Mouse (Mus musculus) MEL (cell line): Measurements from ENCODE around the gene Gli1. TPM values are rescaled to one million over a fixed set of nuclear protein-coding genes. Genes with fewer than 3 reads are reported as not detected.
A peak's percentile ranks its signal among the peaks of the same experiment; 100 is the strongest.

ENCODE experiments used
- DNase-seq: peaks from one replicate; pipeline ENCODE4 v3.0.0; 2011; ENCODE audit warnings: low read depth, low spot score
- H3K27ac ChIP-seq: 2 replicates; pipeline ENCODE4 v1.5.1; 2012; ENCODE audit warnings: low read depth, mild to moderate bottlenecking, control low read depth, low read length, moderate library complexity; ENCODE audit not compliant: control insufficient read depth
- H3K27me3 ChIP-seq, 2 experiments: fragments of 150-350 bp in 1 of 2; sonication (generic) in 1 of 2; 2 replicates each; pipeline ENCODE4 v1.6.1; 2012; ENCODE audit warnings: low read length in 2 of 2, mild to moderate bottlenecking in 2 of 2, improper control_type of control experiment in 1 of 2, moderate library complexity in 1 of 2; ENCODE audit not compliant: insufficient read depth in 2 of 2, control insufficient read depth in 1 of 2
- H3K36me3 ChIP-seq, 2 experiments: 2 replicates each; pipeline ENCODE4 v1.6.1; 2012 to 2014; ENCODE audit warnings: low read length in 2 of 2, improper control_type of control experiment in 1 of 2, inconsistent platforms in 1 of 2, mild to moderate bottlenecking in 1 of 2; ENCODE audit not compliant: insufficient read depth in 2 of 2, control insufficient read depth in 1 of 2
- H3K4me1 ChIP-seq, 2 experiments: fragments of 150-350 bp in 1 of 2; sonication (generic) in 1 of 2; 2 replicates each; pipeline ENCODE4 v1.6.1; 2012; ENCODE audit warnings: low read length in 2 of 2, improper control_type of control experiment in 1 of 2, mild to moderate bottlenecking in 1 of 2; ENCODE audit not compliant: insufficient read depth in 2 of 2, control insufficient read depth in 1 of 2
- H3K4me3 ChIP-seq, 2 experiments: fragments of 150-350 bp in 1 of 2; sonication (generic) in 1 of 2; 2 replicates each; pipeline ENCODE4 v1.5.1; 2012; ENCODE audit warnings: low read depth in 2 of 2, low read length in 2 of 2, mild to moderate bottlenecking in 2 of 2, moderate library complexity in 2 of 2, control low read depth in 1 of 2, improper control_type of control experiment in 1 of 2; ENCODE audit not compliant: control insufficient read depth in 1 of 2, insufficient read depth in 1 of 2
- H3K79me2 ChIP-seq: 2 replicates; pipeline ENCODE4 v1.6.1; 2012; ENCODE audit warnings: mild to moderate bottlenecking, low read length, moderate library complexity; ENCODE audit not compliant: control insufficient read depth, poor library complexity, insufficient read depth
- H3K9ac ChIP-seq: 2 replicates; pipeline ENCODE4 v1.6.1; 2012; ENCODE audit warnings: low read depth, mild to moderate bottlenecking, control low read depth, low read length, moderate library complexity; ENCODE audit not compliant: control insufficient read depth, poor library complexity, severe bottlenecking
- H3K9me3 ChIP-seq: fragments of 150-350 bp; sonication (generic); replicated peaks from 2 replicates; pipeline ENCODE4 v1.6.1; 2012; ENCODE audit warnings: mild to moderate bottlenecking, low read length, improper control_type of control experiment, moderate library complexity; ENCODE audit not compliant: insufficient read depth
- BHLHE40 ChIP-seq: IDR thresholded peaks from 2 replicates; pipeline ENCODE4 v1.6.1; 2012; ENCODE audit warnings: low read depth, mild to moderate bottlenecking, inconsistent platforms, low read length, improper control_type of control experiment, borderline replicate concordance
- CHD1 ChIP-seq: IDR thresholded peaks from 2 replicates; pipeline ENCODE4 v1.6.1; 2012; ENCODE audit warnings: low read depth, mild to moderate bottlenecking, inconsistent platforms, low read length, improper control_type of control experiment
- CHD2 ChIP-seq: IDR thresholded peaks from 2 replicates; pipeline ENCODE4 v1.6.1; 2011; ENCODE audit warnings: low read length, improper control_type of control experiment
- E2F4 ChIP-seq: IDR thresholded peaks from 2 replicates; pipeline ENCODE4 v1.6.1; 2011; ENCODE audit warnings: low read depth, low read length, improper control_type of control experiment, borderline replicate concordance
- ELF1 ChIP-seq: IDR thresholded peaks from 2 replicates; pipeline ENCODE4 v1.6.1; 2014; ENCODE audit warnings: low read depth, mild to moderate bottlenecking, inconsistent platforms, low read length, improper control_type of control experiment, moderate library complexity
- EP300 ChIP-seq, 2 experiments: IDR thresholded peaks; 2 replicates each; pipeline ENCODE4 v1.6.1; 2011; ENCODE audit warnings: improper control_type of control experiment in 2 of 2, low read length in 2 of 2, low read depth in 1 of 2, mild to moderate bottlenecking in 1 of 2
- ETS1 ChIP-seq: IDR thresholded peaks from 2 replicates; pipeline ENCODE4 v1.6.1; 2012; ENCODE audit warnings: low read depth, mild to moderate bottlenecking, inconsistent platforms, low read length, improper control_type of control experiment, moderate library complexity
- GABPA ChIP-seq: IDR thresholded peaks from 2 replicates; pipeline ENCODE4 v1.6.1; 2012; ENCODE audit warnings: low read depth, mild to moderate bottlenecking, inconsistent platforms, low read length, improper control_type of control experiment, moderate library complexity
- GATA1 ChIP-seq: IDR thresholded peaks from 2 replicates; pipeline ENCODE4 v1.6.1; 2011; ENCODE audit warnings: low read depth, low read length, improper control_type of control experiment
- HCFC1 ChIP-seq: IDR thresholded peaks from 2 replicates; pipeline ENCODE4 v1.6.1; 2012; ENCODE audit warnings: low read depth, mild to moderate bottlenecking, inconsistent platforms, low read length, improper control_type of control experiment, moderate library complexity
- JUND ChIP-seq: IDR thresholded peaks from 2 replicates; pipeline ENCODE4 v1.6.1; 2011; ENCODE audit warnings: low read depth, mild to moderate bottlenecking, improper control_type of control experiment, low read length
- KAT2A ChIP-seq: conservative IDR thresholded peaks from 2 replicates; pipeline ENCODE4 v1.6.1; 2012; ENCODE audit warnings: low read depth, low read length, improper control_type of control experiment, inconsistent platforms
- MAFK ChIP-seq: IDR thresholded peaks from 2 replicates; pipeline ENCODE4 v1.6.1; 2011; ENCODE audit warnings: low read depth, mild to moderate bottlenecking, low read length, improper control_type of control experiment, borderline replicate concordance
- MAX ChIP-seq: IDR thresholded peaks from 2 replicates; pipeline ENCODE4 v1.6.1; 2011; ENCODE audit warnings: low read length, improper control_type of control experiment
- MAZ ChIP-seq: IDR thresholded peaks from 2 replicates; pipeline ENCODE4 v1.6.1; 2012; ENCODE audit warnings: low read depth, mild to moderate bottlenecking, inconsistent platforms, low read length, improper control_type of control experiment
- MEF2A ChIP-seq: IDR thresholded peaks from 2 replicates; pipeline ENCODE4 v1.6.1; 2014; ENCODE audit warnings: low read depth, mild to moderate bottlenecking, inconsistent platforms, low read length, improper control_type of control experiment; ENCODE audit not compliant: poor library complexity, insufficient replicate concordance, severe bottlenecking; ENCODE audit errors: extremely low read depth
- MXI1 ChIP-seq: IDR thresholded peaks from 2 replicates; pipeline ENCODE4 v1.6.1; 2011; ENCODE audit warnings: mild to moderate bottlenecking, low read depth, low read length, improper control_type of control experiment
- MYB ChIP-seq: IDR thresholded peaks from 2 replicates; pipeline ENCODE4 v1.6.1; 2011; ENCODE audit warnings: mild to moderate bottlenecking, low read depth, low read length, improper control_type of control experiment
- MYC ChIP-seq: IDR thresholded peaks from 2 replicates; pipeline ENCODE4 v1.6.1; 2011; ENCODE audit warnings: low read depth, mild to moderate bottlenecking, low read length, improper control_type of control experiment, moderate library complexity
- NELFE ChIP-seq: IDR thresholded peaks from 2 replicates; pipeline ENCODE4 v1.6.1; 2011; ENCODE audit warnings: low read depth, low read length, improper control_type of control experiment
- NRF1 ChIP-seq: IDR thresholded peaks from 2 replicates; pipeline ENCODE4 v1.6.1; 2014; ENCODE audit warnings: low read depth, mild to moderate bottlenecking, inconsistent platforms, low read length, improper control_type of control experiment, moderate library complexity; ENCODE audit not compliant: poor library complexity, insufficient read depth, severe bottlenecking
- POLR2A ChIP-seq, 2 experiments: IDR thresholded peaks; 2 replicates each; pipeline ENCODE4 v1.6.1; 2011 to 2012; ENCODE audit warnings: low read length in 2 of 2, mild to moderate bottlenecking in 2 of 2, control low read depth in 1 of 2, improper control_type of control experiment in 1 of 2, low read depth in 1 of 2, moderate library complexity in 1 of 2; ENCODE audit not compliant: control insufficient read depth in 1 of 2, insufficient read depth in 1 of 2, poor library complexity in 1 of 2
- POLR2AphosphoS5 ChIP-seq: IDR thresholded peaks from 2 replicates; pipeline ENCODE4 v1.6.1; 2012; ENCODE audit warnings: low read depth, borderline replicate concordance, mild to moderate bottlenecking, inconsistent platforms, low read length, moderate library complexity, mixed read lengths
- RAD21 ChIP-seq: IDR thresholded peaks from 2 replicates; pipeline ENCODE4 v1.6.1; 2011; ENCODE audit warnings: mild to moderate bottlenecking, low read depth, low read length, improper control_type of control experiment
- RCOR1 ChIP-seq: IDR thresholded peaks from 2 replicates; pipeline ENCODE4 v1.6.1; 2012; ENCODE audit warnings: low read depth, mild to moderate bottlenecking, inconsistent platforms, low read length, improper control_type of control experiment
- SIN3A ChIP-seq: IDR thresholded peaks from 2 replicates; pipeline ENCODE4 v1.6.1; 2012; ENCODE audit warnings: low read length, improper control_type of control experiment, inconsistent platforms
- SMC3 ChIP-seq: IDR thresholded peaks from 2 replicates; pipeline ENCODE4 v1.6.1; 2011; ENCODE audit warnings: low read depth, low read length, improper control_type of control experiment
- TAL1 ChIP-seq: IDR thresholded peaks from 2 replicates; pipeline ENCODE4 v1.6.1; 2012; ENCODE audit warnings: mild to moderate bottlenecking, inconsistent platforms, low read length, moderate library complexity, mixed read lengths
- TBP ChIP-seq: IDR thresholded peaks from 2 replicates; pipeline ENCODE4 v1.8.0; 2011; ENCODE audit warnings: low read depth, low read length, improper control_type of control experiment
- TCF12 ChIP-seq: IDR thresholded peaks from 2 replicates; pipeline ENCODE4 v1.6.1; 2014; ENCODE audit warnings: low read depth, mild to moderate bottlenecking, inconsistent platforms, low read length, improper control_type of control experiment, moderate library complexity
- UBTF ChIP-seq: IDR thresholded peaks from 2 replicates; pipeline ENCODE4 v1.6.1; 2012; ENCODE audit warnings: low read depth, mild to moderate bottlenecking, inconsistent platforms, low read length, improper control_type of control experiment, moderate library complexity, borderline replicate concordance; ENCODE audit not compliant: insufficient read depth
- USF1 ChIP-seq: IDR thresholded peaks from 2 replicates; pipeline ENCODE4 v1.6.1; 2014; ENCODE audit warnings: low read depth, mild to moderate bottlenecking, inconsistent platforms, low read length, improper control_type of control experiment, moderate library complexity
- USF2 ChIP-seq, 2 experiments: IDR thresholded peaks; 2 replicates each; pipeline ENCODE4 v1.6.1; 2011 to 2012; ENCODE audit warnings: improper control_type of control experiment in 2 of 2, low read length in 2 of 2, borderline replicate concordance in 1 of 2, inconsistent platforms in 1 of 2, low read depth in 1 of 2, mild to moderate bottlenecking in 1 of 2; ENCODE audit not compliant: insufficient read depth in 1 of 2
- ZC3H11A ChIP-seq: IDR thresholded peaks from 2 replicates; pipeline ENCODE4 v1.6.1; 2012; ENCODE audit warnings: low read depth, mild to moderate bottlenecking, inconsistent platforms, low read length, improper control_type of control experiment
- ZKSCAN1 ChIP-seq: IDR thresholded peaks from 2 replicates; pipeline ENCODE4 v1.6.1; 2012; ENCODE audit warnings: low read depth, mild to moderate bottlenecking, inconsistent platforms, low read length, improper control_type of control experiment, moderate library complexity
- ZMIZ1 ChIP-seq: IDR thresholded peaks from 2 replicates; pipeline ENCODE4 v1.6.1; 2012; ENCODE audit warnings: low read depth, mild to moderate bottlenecking, inconsistent platforms, low read length, improper control_type of control experiment, moderate library complexity
- ZNF384 ChIP-seq: IDR thresholded peaks from 2 replicates; pipeline ENCODE4 v1.6.1; 2012; ENCODE audit warnings: low read depth, mild to moderate bottlenecking, inconsistent platforms, low read length, improper control_type of control experiment
- polyA plus RNA-seq, 2 experiments: library from polyadenylated mRNA; stranded (reverse) in 1 of 2; unstranded in 1 of 2; fragments of >175 nt in 1 of 2; fragments of >200 nt in 1 of 2; gene quantifications; 2 replicates each; pipeline versions ENCODE4 v1.2.1 to v1.2.4; 2012; ENCODE audit warnings: low replicate concordance in 2 of 2, low read depth in 1 of 2; ENCODE audit not compliant: insufficient read length in 2 of 2, insufficient read depth in 1 of 2, missing spikeins in 1 of 2
- total RNA-seq: library from RNA; depleted of rRNA; stranded (reverse); fragments of 300-350 nt; gene quantifications from 2 replicates; pipeline ENCODE4 v1.2.3, GENCODE M21; 2012

Gli1 gene
- total and polyA plus RNA-seq, 3 experiments = 1.3 to 8.0 TPM; not detected in 1

- H3K4me1 ChIP-seq = peaks cover 0 to 20% of the 10 kb centered on the region in 2 experiments; a peak in 2 of 4 replicates
- H3K4me3 ChIP-seq = peak overlapping the region; percentile 10 to 30; a peak in 2 of 4 replicates
- peaks cover 37% of the 10 kb centered on the region for H3K79me2 ChIP-seq
- peak overlapping the region; percentile 97 for H3K27ac ChIP-seq
- H3K36me3 ChIP-seq = peaks cover 18% of the 10 kb centered on the region in 2 experiments
- H3K9ac ChIP-seq = peak overlapping the region; percentile 92
- DNase-seq = no peak
- H3K27me3 ChIP-seq = no peaks in the 10 kb centered on the region
- H3K9me3 ChIP-seq = no peaks in the 10 kb centered on the region
- TF ChIP-seq ZMIZ1 (peak; percentile 87; the same call in 1 of the 2 replicates), MYC (no peak), JUND (no peak), CHD2 (no peak), E2F4 (no peak), RCOR1 (no peak), POLR2AphosphoS5 (no peak), MAX (no peak), ZC3H11A (no peak), BHLHE40 (0 out of 2 replicates have a peak, but pooled peaks have one; percentile 10), NRF1 (no peak), POLR2A (IDR thresholded peaks at IDR 0.05; ENCODE audit: control insufficient read depth in 1 of 2, insufficient read depth in 1 of 2, low read depth in 1 of 2, low read length in 2 of 2, poor library complexity in 1 of 2) (no peak; a peak in 2 of 4 replicates), UBTF (no peak), MEF2A (no peak), ETS1 (no peak), MYB (0 out of 2 replicates have a peak, but pooled peaks have one; percentile 30), EP300 (IDR thresholded peaks at IDR 0.05; ENCODE audit: low read depth in 1 of 2, low read length in 2 of 2) (no peak), TCF12 (no peak), MXI1 (no peak; the same call in 1 of the 2 replicates), TBP (no peak), CHD1 (peak; percentile 44; the same call in 1 of the 2 replicates), GABPA (no peak), USF2 (IDR thresholded peaks at IDR 0.05; ENCODE audit: borderline replicate concordance in 1 of 2, insufficient read depth in 1 of 2, low read depth in 1 of 2, low read length in 2 of 2) (no peak), SIN3A (no peak), HCFC1 (no peak), ELF1 (no peak), MAZ (no peak), SMC3 (no peak; the same call in 1 of the 2 replicates), NELFE (peak; percentile 22; the same call in 1 of the 2 replicates), KAT2A (no peak), USF1 (no peak), ZKSCAN1 (no peak), RAD21 (no peak), ZNF384 (no peak), GATA1 (no peak), MAFK (no peak), TAL1 (no peak)
Measured at GRCm38 (mm10) chr10:127293590-127294113, 48.1 kb downstream of the Gli1 start.
